Mouse (Mus musculus) ES-CJ7 (cell line): ENCODE measurements at regions not wholly inside any gene's neighbourhood (a gene's known extent, or its start where the extent isn't known, plus 50 kb on each side); places are given as distances from the start of the nearest gene placed in this dataset.

Source experiments
- DNase-seq: peaks from one replicate; pipeline ENCODE4 v3.0.0; 2011; ENCODE audit warnings: low read depth, low spot score

GRCm38 (mm10) chr13:102504157-102504947 lies 189.0 kb upstream of the Cd180 start:
- DNase-seq: no peak

- DNase-seq: no peak
These were observed 186.1 kb upstream of the Cd180 start for GRCm38 (mm10) chr13:102507226-102507625.

- no peak for DNase-seq
These were observed 185.4 kb upstream of the Cd180 start for GRCm38 (mm10) chr13:102507916-102508315.

GRCm38 (mm10) chr13:102510733-102511279 lies 182.6 kb upstream of the Cd180 start:
- DNase-seq: no peak

GRCm38 (mm10) chr13:102518169-102518882 lies 175.0 kb upstream of the Cd180 start:
- DNase-seq: no peak

GRCm38 (mm10) chr13:102521427-102521826 lies 171.9 kb upstream of the Cd180 start:
- DNase-seq: no peak

GRCm38 (mm10) chr13:102522080-102522479 lies 171.3 kb upstream of the Cd180 start:
- DNase-seq: no peak

GRCm38 (mm10) chr13:102526621-102527140 lies 166.7 kb upstream of the Cd180 start:
- no peak for DNase-seq

- DNase-seq: no peak
These were observed 159.6 kb upstream of the Cd180 start for GRCm38 (mm10) chr13:102533784-102534183.

GRCm38 (mm10) chr13:102537424-102538242 lies 155.7 kb upstream of the Cd180 start:
- DNase-seq: no peak

GRCm38 (mm10) chr13:102540436-102540835 lies 152.9 kb upstream of the Cd180 start:
- no peak for DNase-seq

GRCm38 (mm10) chr13:102544359-102545165 lies 148.8 kb upstream of the Cd180 start:
- DNase-seq: no peak

- no peak for DNase-seq
These were observed 147.3 kb upstream of the Cd180 start for GRCm38 (mm10) chr13:102545845-102546615.

GRCm38 (mm10) chr13:102548252-102548651 lies 145.1 kb upstream of the Cd180 start:
- peak; percentile 52 for DNase-seq

- DNase-seq: no peak
These were observed 126.3 kb upstream of the Cd180 start for GRCm38 (mm10) chr13:102566846-102567572.

GRCm38 (mm10) chr13:102569580-102569979 lies 123.8 kb upstream of the Cd180 start:
- no peak for DNase-seq

- no peak for DNase-seq
These were observed 123.1 kb upstream of the Cd180 start for GRCm38 (mm10) chr13:102570286-102570685.

GRCm38 (mm10) chr13:102573286-102573921 lies 120.0 kb upstream of the Cd180 start:
- DNase-seq: no peak
